Mouse (Mus musculus) gastrocnemius, postnatal 36 days (tissue): ENCODE measurements around the gene Pgk1. TPM values are rescaled to one million over a fixed set of nuclear protein-coding genes. Genes with fewer than 3 reads are reported as not detected.
"Not testable (repeated sequence)": the region's sequence is repeated elsewhere in the genome, so short reads cannot be mapped to it uniquely, and the experiment has no call there.

Source experiments
- DNase-seq, 2 experiments: peaks; one replicate each; pipeline ENCODE4 v3.0.0; 2022
- intact Hi-C: fragments of 180-260 bp; cut with DNase I; formaldehyde crosslinking; loops from one replicate; pipeline ENCODE4 v1.15.1; 2025
- long read RNA-seq, 2 experiments: library from polyadenylated mRNA; stranded (forward); transcript quantifications; one replicate each; pipeline ENCODE4 v2.0.0; 2021
- total RNA-seq, 2 experiments: library from RNA; stranded (reverse); gene quantifications; 2 replicates each; pipeline ENCODE4 v1.2.3; 2021

Pgk1 gene
- total RNA-seq, result 1,000 to 10,000 TPM; 1,149 to 1,583 TPM
- long read RNA-seq, experiment 1, transcript Pgk1-201 (11 exons, 1,825 nt), result major isoform, 628 of 1,114 reads
- long read RNA-seq, experiment 1, partial matches to known transcripts, result 468 of 1,114 reads
- long read RNA-seq, experiment 1, other reads (novel, unspliced or antisense), result 18 of 1,114 reads
- long read RNA-seq, experiment 2, transcript Pgk1-201 (11 exons, 1,825 nt), result major isoform, 487 of 770 reads
- long read RNA-seq, experiment 2, partial matches to known transcripts, result 263 of 770 reads
- long read RNA-seq, experiment 2, other reads (novel, unspliced or antisense), result 20 of 770 reads

- intact Hi-C loops, result no loop called here
- DNase-seq, result peak; percentile 78 to 85
Measured at GRCm38 (mm10) chrX:106186713-106187649, at the start of gene Pgk1. Gene Pgk1 (plus strand): TSS chrX:106187100.

- no peak for DNase-seq
- intact Hi-C loops, result no loop called here
Measured at GRCm38 (mm10) chrX:106139309-106140070, 47.4 kb upstream of the Pgk1 start.

- intact Hi-C loops, result no loop called here
- DNase-seq, result no peak
Measured at GRCm38 (mm10) chrX:106142936-106143335, 44.0 kb upstream of the Pgk1 start, which contains the start of gene Tlr13. Gene Tlr13 (plus strand): TSS chrX:106143204.

GRCm38 (mm10) chrX:106148185-106148584 lies 38.7 kb upstream of the Pgk1 start:
- DNase-seq, result no peak
- intact Hi-C loops, result no loop called here

DNA sequence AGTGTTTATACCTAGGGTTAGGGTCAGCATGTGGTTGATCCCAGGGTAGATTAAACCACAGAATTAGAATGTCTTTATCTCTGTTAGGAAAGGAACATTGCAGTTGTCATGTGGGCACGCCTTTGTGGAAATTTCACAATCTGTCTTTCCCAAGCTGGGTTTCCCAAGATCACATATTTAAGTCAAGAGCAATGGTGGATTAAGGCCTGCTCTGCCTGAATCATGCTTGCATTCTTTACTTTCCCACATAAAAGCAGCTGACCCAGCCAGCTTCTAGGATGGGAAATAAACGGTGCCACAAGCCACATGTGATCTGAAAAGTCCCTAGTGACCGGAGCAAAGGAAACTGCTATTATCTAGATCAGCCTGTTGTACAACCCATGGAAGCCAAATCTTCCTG lies 37.4 kb upstream of the Pgk1 start:
- intact Hi-C loops, result no loop called here
- DNase-seq, result no peak

GRCm38 (mm10) chrX:106154180-106154586 lies 32.7 kb upstream of the Pgk1 start:
- intact Hi-C loops, result no loop called here
- DNase-seq, result no peak

GRCm38 (mm10) chrX:106155892-106156291 lies 31.0 kb upstream of the Pgk1 start:
- intact Hi-C loops, result no loop called here
- DNase-seq, result no peak

- DNase-seq, result no peak
- intact Hi-C loops, result no loop called here
Measured at GRCm38 (mm10) chrX:106163995-106164394, 22.9 kb upstream of the Pgk1 start.

DNA sequence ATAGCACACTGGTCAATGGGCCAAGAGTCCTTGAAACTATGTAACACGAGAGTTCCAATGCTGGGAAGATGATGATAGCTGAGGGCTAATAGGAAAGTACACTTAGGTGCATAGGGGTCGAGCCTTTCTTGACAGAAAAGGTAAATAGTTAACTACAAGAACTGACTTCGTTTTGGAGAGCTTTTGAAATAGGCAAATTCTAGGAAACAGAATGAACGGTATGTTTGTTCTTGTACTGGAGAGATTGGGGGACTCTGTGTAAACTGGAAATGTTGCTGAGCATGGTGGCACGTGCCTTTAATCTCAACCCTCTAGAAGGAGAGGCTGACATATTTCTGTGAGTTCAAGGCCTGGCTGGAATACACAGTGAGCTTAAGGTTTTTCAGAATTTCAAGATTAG lies 22.3 kb upstream of the Pgk1 start:
- no peak for DNase-seq
- intact Hi-C loops, result no loop called here

DNA sequence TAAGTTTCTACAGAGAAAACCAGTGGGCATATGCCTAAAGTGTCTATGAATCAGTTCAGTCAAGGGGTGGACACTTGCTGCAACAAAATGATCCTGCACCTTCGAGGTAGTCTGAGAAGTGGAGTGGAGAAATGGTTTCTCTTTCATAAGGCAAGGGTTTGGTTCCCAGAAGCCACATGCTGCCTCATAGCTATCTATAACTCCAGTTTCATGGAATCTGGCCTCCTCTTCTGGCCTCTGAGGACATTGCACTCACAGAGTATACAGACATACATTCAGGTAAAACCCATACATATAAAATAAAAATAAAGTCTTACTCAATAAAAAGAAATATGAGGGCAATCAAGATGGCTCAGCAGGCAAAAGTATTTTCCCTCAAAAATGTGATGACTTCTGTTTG lies 21.8 kb upstream of the Pgk1 start:
- DNase-seq, result no peak
- intact Hi-C loops, result no loop called here

GRCm38 (mm10) chrX:106171106-106171852 lies 15.6 kb upstream of the Pgk1 start:
- intact Hi-C loops, result loop anchor here (5.0 to 10.0 kb wide), 3 partner anchors 46 to 321 kb away; partner anchors contain the start of gene Atp7a
- peak; percentile 29 to 30 for DNase-seq

DNA sequence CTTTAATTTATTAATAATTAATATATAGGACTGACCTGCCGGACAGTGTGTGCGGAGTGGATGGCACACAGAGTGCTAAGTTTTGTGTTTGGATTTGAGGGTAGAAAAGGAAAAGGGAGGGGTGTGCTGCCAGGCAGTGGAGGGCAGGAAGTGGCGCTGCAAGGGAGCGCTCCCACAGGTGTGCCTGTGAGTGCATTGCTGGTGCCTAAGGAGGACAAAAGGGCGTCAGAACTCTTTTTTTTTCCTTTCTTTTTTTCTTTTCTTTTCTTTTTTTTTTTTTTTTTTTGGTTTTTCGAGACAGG lies 15.1 kb upstream of the Pgk1 start:
- intact Hi-C loops, result loop anchor here (5.0 to 10.0 kb wide), 3 partner anchors 47 to 320 kb away; partner anchors contain the start of gene Atp7a
- DNase-seq, result no peak

- intact Hi-C loops, result loop anchor here (10.0 kb wide), 1 partner anchor 52 kb away; no protein-coding TSS in a partner anchor
- no peak for DNase-seq
Measured at GRCm38 (mm10) chrX:106176331-106176730, 10.6 kb upstream of the Pgk1 start.

- no peak for DNase-seq
- intact Hi-C loops, result no loop called here
Measured at GRCm38 (mm10) chrX:106184279-106184678, 2.6 kb upstream of the Pgk1 start.

- intact Hi-C loops, result no loop called here
- no peak for DNase-seq
Measured at GRCm38 (mm10) chrX:106185706-106186105, 1.2 kb upstream of the Pgk1 start.

GRCm38 (mm10) chrX:106187737-106188136 lies 837 bp downstream of the Pgk1 start:
- DNase-seq, result peak in 1 of 2 experiments; percentile 17
- intact Hi-C loops, result no loop called here

- intact Hi-C loops, result no loop called here
- DNase-seq, result no peak
Measured at GRCm38 (mm10) chrX:106189356-106189755, 2.5 kb downstream of the Pgk1 start.

GRCm38 (mm10) chrX:106190091-106190490 lies 3.2 kb downstream of the Pgk1 start:
- DNase-seq, result no peak
- intact Hi-C loops, result no loop called here

DNA sequence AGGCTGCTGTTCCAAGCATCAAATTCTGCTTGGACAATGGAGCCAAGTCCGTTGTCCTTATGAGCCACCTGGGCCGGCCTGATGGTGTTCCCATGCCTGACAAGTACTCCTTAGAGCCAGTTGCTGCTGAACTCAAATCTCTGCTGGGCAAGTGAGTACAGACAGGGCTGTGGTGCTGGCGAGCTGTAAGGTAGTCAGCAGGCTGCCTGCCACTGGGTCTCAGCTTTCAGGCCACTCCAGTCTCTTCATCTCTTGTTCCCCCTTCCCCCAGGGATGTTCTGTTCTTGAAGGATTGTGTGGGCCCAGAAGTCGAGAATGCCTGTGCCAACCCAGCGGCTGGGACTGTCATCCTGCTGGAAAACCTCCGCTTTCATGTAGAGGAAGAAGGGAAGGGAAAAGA lies 7.5 kb downstream of the Pgk1 start:
- intact Hi-C loops, DNase-seq: not testable (repeated sequence)

DNA sequence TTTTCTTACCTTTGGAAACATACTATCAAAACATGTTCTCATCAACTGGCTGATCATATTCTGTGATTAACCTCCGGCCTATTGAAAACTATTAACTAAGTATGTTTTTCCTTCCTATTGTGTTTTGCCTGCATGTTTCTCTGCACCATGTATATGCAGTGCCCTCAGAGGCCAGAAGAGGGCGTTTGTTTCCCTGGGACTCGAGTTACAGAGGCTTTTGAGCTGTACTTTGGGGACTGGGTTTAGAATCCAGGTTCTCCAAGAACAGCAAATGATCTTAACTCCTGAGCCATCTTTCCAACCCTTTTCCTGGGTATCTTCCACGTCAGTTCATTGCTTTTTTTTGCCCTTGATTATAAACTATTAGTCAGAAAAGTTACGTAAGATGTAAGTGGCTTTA lies 10.4 kb downstream of the Pgk1 start:
- no peak for DNase-seq
- intact Hi-C loops, result no loop called here
